Mouse (Mus musculus) adrenal gland, postnatal 14 days (tissue): ENCODE measurements at regions not wholly inside any gene's neighbourhood (a gene's known extent, or its start where the extent isn't known, plus 50 kb on each side); places are given as distances from the start of the nearest gene placed in this dataset.
A peak's percentile ranks its signal among the peaks of the same experiment; 100 is the strongest.

Experiments
- DNase-seq: peaks from one replicate; pipeline ENCODE4 v3.0.0; 2021; ENCODE audit warnings: mixed read lengths

DNA sequence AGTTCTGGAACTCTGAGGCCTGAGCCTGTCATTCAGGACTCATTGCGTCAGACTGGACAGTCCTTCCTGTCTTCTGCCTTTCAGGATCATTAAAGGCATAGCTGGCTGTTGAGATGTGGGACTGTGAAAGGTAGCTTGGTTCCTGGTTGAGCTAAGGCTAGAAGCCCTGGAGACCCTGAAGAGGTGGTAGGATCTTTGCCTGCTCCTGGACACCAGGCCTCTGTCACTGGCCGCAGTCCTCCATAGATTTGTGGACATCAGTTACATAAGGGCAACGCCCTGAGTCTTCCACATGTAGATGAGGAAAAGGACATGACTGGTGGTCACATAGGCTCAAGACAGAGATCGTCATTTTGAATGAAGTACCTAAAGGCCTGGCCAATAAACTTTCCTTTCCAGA, 127.9 kb downstream of the Opa1 start:
- no peak for DNase-seq

DNA sequence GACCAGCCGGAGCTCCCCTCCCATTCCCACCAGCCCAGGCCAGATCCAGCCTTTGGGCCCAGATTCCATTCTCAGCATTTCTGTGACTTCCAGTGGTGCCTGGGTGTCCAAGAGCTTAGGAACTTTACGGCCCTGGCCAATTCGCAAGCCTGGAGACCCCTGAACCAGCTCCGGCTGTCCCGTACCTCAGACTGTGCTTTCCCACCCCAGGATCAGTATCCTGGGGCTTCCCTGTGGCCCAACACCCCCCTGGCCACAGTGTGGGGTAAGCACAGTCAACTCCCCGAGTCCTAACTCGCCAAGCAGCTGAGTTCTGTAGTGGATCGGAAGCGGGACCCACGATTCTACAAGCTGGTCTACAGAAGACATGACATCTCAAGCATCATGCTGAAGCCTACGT, 128.5 kb downstream of the Opa1 start:
- no peak for DNase-seq

DNA sequence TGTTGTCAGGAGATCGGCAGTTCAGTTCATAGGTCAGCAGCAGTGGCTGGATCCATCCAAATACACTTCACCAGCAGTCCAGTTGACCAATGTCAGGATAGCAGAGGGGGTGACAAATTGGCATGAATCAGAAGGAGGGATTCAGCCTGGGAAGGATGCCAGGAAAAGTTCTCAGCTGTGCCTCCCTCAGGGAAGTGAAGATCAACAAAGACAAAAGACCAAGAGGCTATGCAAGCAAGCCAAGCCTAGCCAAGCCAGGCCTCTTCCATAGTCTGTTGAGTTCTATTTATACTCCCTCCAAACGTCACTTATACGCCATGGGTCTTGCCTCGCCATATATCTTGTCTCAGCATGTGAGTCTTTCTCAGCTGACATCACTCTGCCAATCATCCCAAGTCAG, 129.9 kb downstream of the Opa1 start:
- DNase-seq: peak; percentile 24

DNA sequence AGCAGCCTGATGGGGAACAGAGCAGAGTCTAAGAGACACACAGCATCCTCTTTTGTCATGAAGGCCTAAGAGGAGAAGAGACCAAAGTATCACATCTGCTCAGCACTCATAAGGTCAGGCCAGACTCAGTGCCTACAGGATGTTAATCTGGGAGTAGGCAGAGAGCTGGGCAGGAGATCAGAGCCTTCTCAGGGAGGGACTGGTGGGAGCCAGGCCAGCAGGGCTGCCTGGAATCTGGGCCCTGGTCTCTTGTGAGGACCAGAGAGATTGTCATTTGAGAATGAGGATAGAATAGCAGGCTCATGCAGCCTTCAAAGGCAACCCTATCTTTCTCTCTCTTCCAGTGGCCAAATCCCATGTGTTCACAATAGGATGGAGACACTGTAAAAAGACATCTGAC, 132.3 kb downstream of the Opa1 start:
- DNase-seq: no peak

DNA sequence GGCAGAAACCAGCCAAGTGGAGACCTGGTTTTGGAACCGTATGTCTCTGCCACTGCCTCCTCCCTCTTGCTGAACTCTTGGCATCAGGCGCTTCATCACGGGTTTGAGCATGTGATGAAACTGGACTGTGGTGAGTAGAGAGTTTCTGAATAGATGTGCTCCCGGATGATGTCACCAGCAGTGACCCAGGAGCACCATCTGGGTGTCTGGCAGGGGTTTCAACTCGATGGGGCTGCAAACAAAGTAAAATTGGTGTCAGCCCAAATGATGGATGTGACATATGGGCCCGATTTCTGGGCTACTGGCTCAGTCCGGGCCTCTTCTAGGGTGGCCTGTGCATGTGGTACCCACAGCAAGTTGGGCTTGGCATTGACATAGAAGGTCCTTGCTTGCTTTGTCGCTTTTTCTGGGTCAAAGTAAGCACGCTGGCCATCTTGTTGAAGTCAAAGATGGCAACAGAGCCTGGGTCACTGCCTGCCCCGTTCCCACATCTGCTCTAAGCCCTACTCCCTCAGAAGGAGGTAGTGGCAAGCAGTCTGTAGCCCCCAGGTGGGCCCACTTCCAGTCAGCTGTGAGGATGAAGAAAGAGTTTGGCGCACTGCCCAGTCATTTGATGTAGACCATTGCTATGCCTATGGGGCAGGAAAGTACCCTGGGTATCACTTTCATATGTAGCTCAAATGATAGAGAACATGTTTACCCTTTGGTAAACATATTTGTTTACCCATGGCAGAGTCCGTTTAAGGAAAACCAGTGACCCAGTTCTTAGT, 133.0 kb downstream of the Opa1 start:
- DNase-seq: no peak

DNA sequence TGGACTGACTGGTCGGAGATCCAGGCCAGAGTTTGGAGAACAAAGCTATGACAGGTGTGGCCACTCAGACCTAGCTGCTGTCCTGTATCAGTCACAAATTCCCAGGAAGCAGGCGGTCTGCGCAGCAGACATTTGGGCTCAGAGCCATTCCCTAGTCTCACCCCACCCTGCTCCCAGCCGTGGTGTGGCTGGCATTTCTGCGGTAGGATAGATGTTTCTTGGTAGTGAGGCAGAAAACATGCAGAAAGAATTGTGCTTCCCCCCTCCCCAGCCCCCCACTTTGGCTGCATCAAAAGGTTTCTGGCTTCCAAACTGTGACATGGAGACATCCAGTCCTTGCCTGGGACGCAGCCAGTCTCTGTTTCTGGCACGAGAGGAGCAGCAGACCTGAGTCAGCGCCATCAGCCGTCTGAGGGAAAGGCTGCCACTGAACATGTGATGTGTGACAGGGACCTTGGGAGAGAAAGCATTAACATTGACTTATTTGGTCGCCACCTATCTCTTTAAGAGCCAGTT, 135.5 kb downstream of the Opa1 start:
- peak; percentile 81 for DNase-seq

DNA sequence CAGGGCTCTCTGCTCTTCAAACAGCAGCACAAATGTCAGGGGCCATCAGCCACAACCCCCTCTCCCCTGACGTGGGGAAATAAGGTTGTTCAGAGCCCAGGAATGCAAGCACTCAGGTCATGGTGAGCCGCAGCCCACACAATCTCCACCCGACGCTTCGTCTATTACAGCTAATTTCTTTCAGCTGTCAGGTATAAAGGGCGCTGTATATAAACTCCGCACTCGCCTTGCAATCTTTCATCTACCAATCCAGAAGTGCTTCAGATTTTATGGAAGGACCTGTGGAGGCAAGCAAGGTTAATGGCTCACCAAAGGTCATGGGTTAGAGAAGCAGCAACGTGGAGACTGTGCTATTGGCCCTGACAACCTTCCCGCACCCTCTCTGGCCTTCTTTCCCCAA, 139.8 kb downstream of the Opa1 start:
- DNase-seq: no peak

DNA sequence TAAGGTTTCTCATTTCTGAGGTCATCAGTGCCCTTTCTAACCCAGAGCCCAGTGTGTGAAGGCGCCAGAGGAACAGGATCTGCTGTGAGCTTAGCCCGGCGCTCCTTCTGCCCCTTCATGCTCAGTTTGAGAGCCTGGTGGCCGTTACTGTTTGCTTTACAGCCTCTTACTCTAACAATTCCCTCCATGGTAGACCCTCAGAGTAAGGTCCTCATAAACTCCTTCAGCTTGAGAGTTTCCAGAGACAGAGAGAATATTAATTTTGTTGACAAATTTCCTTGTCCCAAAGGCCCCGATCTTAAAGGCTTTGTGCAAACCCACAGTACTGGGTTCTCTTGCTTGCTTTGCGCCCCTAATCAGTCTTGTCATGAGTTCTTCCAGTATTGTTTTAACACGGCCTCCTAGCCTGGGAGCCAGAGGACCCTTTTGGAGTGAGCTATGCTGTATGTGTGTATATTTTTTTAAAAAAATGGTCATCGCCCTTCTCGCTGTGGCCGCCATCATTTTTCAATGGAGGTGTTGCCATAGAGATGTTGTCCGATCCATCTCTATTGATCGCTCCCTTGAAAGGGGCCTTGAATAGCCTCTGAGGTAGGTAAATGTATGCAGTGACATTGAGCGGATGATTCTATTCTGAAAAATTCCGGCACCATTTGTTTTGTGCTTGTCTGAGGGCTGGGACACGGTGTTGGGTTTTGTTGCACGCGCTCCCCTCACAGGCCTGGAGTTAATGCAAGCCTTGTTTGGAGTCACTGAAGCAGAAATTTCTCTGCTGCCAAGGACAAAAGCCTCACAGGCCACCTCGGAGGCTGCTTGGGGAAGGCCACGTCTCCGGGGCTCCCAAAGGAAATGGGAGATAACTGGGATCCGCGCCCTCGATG, 140.7 kb downstream of the Opa1 start:
- DNase-seq: no peak

DNA sequence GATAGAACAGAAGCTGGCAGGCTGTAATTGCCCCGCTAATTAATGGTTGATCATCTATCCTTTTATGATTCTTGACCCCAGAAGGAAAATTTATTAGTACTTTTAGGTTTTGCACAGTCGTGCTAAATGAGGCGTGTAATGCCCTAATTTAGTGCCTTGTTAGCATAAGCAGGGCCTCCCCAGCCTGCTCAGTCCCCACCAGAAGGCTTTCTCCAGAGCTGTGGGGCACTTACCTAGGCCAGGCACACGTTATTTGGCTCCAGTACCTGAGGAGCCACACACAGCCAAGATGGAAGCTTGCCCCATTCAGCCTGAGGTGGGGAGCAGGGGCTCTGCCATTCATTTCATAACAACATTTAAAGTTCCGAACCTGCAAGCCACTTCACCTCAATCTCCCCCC, 146.0 kb downstream of the Opa1 start:
- DNase-seq: no peak

DNA sequence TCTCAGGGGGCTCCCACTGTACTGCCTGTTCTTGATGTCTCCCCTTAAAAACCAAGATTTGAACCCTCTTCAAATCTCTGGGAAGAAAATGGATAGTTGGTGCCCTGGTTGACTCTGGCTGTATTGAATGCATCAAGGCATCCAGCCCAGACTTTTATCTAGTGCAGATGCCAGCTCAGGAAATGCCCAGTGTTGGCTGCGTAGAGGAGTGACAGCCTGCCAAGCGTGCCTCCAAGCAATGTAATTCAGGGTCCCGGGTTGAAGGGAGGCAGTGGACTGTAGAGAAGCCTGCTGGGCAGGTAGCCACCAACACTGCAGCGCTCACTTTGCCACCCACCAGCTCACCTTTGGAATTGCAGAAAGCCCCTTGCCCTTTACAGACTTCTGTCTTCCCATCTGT, 146.4 kb downstream of the Opa1 start:
- DNase-seq: no peak

DNA sequence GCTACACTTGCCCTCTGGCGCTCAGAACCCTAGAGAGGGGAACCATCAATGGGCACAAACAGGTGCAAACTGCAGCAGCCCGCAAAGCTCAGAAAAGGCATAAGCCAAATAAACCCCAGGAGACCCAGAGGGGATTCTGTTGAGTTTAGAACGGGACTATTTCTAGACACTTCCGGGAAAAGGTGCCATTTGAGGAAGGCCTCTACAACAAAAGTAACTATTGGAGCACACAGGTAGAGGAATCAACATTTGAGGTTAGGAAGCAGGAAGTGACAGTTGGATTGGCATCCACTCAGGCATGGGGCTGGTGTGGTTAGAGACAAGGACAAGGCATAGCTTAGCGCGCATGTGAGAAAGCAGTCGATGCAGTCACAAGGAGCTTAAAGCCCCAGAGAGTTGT, 148.3 kb downstream of the Opa1 start:
- no peak for DNase-seq

DNA sequence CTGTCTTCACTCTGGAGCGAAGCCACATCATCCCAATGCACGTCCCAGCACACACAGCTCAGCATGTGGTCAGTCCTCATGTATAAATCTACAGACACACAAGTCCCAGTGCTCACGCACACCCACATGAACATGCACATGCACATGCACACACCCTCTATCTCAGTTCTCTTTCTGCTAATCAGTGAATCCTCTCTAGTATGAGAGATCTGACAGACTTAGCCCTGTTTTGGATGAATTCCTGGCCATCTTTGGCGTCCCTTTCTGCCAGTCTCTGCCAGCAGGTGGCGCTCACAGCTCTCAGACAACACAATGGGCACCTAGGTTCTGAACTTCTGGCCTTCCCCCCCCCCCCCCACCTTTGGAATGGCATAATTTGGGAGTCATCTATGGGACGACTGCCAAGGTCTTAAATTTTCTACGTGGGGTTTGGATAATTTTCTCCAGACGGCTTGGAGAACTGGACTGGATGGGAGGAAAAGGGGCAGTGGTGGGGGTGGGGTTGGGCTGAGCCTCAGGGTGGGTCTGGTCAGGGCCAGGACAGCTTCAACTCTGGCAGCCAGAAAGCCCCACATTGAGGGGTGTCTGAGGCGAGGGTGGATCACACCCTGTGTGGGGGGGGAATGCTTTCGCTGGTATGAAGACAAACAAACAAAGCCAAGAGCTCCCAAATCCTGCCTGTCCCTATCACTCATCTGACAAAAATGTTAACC, 149.8 kb downstream of the Opa1 start:
- peak; percentile 90 for DNase-seq

DNA sequence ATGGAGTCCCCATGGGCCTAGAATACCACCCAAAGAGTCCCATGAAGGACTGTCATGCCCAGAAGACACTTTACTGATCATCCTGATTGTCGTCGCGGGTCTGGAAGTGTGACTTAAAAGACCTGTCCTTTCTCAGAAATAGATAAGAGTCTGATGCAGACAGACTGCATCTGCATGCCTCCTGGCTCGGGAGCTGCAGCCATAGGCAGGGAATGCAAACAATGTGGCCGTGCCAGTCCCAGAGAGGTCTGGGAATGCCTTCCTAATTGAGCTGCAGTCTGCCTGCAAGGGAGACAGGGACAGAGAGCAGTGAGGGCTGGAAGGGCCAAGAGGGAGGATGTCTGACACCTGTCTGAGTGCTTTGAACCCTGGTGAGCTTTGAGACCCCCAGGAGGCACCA, 150.9 kb downstream of the Opa1 start:
- DNase-seq: no peak

DNA sequence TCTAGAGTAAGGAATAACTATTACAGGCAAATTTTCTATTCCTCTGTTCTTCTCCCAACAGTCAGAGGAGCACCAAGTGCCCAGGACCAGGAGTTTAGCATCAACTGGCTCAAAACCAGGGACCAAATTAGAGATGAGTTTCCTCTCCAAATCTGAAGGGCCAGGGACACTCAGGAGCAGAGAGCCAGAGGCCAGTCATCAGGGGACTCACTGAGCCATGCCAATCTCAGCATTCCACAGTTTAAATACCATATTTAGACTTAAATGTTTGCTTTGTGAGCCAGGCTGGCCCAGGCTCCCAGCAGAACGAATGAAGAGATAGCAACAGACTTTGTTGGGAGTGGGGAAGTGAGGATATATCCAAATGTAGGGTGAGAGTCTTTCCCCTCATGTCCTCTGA, 153.8 kb downstream of the Opa1 start:
- no peak for DNase-seq

DNA sequence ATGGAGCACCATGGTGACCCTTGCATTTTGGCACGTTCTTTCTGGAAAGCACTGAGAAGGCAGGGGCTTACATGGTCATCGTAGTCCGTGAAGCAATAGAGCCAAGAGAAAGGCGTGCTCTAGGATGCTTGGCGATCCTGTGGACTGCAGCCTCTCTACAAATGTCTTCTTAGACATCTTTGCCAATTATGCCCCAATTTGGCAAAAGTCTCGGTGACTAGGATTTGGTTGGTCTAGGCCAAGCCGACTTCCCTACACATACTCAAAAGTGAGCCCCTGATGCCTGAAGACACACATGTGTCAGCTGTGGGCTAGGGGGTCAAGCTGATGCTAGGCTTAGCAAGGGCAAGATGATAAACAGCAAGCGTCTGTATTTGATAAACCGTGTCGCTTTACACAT, 154.7 kb downstream of the Opa1 start:
- DNase-seq: no peak

DNA sequence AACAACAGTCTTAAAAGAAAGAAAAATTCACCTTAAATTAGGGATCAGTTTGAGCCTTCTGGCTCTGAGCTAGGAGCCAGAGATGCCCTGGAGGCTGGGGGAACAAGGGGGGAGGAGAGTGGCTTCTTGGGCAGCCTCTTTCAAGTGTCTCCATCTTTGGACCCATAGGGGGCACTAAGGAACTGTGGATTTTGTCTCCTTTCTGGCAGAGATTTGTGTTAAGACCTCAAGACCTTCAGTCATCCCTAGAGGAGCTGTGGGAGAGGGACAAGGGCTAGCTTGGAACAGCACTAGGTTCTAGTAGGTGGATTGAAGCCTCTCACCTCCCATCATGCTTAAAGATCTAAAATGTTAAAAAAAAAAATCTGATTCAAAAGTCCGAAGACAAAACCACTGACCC, 155.2 kb downstream of the Opa1 start:
- DNase-seq: peak; percentile 72

DNA sequence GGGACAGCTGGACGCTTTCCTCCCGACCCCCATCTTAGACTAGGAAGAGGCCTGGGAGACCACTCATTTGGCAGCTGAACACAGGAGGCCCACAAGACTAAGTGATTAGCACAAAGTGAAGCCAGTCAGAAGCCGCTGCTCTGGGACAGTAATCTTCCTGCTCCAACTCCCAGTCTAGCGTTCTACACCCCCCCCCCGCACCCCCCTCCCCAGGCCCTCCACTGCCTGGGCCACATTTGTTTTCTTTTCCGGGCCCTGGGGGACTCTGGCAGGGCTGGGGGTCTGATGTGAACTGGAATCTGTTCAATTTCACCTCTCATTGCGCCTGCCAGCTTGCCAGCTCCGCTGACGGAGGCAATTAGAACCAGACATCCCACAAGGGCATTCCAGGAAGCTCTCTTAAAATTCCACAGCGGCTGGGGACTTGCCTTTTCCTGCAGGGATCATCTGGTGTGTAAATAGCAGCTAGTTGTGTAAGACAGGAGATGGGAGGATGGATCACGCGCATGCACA, 155.7 kb downstream of the Opa1 start:
- no peak for DNase-seq

DNA sequence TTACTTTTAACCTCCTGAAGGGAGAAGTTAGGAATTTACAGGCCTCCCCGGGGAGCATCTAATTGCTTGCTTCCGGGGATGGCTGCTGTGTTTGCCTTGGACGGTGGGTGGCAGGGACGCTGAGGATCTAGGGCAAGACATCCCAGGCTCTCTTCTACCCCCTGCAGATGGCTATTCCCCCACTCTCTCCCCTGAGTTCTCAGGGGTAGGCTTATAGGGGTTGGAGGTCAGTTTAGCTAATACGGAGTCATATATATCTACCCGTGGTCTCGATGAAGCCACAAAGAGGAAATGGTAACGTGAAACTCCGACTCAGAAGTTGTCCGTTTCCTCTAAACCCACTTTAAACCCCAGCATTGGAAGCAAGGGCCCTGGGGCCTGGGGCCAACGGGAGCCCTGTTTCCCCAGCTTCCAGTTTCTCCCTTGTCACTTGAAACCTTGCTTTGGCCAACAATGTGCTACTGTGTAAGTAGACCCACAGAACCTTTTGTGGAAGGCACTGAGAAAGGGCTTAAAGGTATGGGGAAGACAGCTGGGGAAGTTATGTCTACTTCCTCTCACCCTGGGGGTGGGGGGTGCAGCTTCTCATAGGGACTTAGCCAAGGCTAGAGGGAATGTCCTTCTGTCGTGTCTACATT, 156.4 kb downstream of the Opa1 start:
- DNase-seq: no peak

DNA sequence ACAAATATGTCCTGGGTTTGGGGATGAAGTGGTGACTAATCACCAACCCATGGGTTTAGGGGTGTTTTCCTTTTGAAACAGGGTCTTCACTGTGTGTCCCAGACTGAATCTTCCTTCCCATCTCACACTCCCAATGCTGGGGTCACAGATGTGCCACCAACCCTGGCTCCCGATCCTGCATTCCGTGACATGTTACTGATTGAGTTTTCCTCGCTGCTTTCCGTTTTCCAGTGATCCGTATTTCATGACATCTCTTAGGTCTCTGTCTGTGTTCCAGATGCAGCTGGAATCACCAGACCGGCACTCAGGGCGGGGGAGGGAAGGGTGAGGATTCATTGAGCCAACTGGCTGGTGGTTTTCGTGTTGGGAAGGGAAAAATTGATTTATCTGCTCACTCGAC, 157.1 kb downstream of the Opa1 start:
- DNase-seq: no peak

DNA sequence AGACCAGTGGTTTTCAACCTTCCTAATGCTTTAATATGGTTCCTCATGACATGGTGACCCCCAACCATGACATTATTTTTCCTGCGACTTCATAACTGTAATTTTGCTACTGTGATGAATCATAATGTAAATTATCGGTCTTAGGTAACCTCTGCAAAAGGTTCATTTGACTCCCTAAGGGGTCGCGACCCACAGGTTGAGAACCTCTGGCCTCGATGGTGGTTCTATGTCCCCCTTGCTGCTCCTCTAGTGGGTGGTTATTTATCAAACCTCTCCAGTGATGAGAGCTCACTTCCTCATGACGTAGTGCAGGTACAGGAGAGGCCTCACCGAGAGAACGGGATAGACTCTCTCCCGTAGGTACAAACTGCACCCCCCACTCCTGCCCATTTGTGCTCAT, 158.9 kb downstream of the Opa1 start:
- DNase-seq: no peak

DNA sequence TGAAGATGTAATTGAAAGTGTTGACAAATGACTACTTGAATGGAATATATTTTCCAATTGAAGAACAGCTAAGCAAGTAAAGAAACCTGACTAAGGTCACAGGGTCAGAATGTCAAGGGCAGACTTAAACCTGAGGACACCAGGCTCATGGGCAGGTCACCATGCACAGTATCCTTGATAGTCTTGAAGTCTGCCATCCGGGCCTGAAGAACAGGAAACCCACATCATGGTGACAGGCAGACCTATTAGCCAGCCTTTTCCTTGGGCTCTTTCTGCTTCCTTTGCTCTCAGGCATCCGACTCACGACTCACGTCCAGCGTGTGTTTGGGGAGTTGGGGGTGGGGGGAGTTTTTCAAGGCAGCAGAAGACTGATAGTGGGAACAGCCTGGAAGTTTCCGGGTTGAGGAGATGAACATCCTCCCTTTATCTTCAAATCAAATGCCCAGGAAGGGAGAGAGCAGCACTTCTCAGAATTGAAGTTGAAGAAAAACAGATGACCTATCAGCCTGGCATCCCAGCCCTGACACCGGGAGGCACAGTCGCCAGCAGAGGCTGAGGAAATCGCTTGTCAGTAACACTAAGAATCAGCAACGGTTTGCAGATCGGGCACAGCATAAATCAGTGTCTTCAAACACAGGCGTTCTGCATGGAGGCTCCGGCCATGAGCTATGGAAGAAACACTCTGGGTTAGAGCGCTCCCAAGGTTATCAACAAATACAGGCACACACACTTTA, 163.5 kb downstream of the Opa1 start:
- DNase-seq: peak; percentile 47
